Mouse (Mus musculus) spleen, postnatal 10 days (tissue): ENCODE data around the gene Tmprss6.

Source experiments
- DNase-seq, 2 experiments: peaks; one replicate each; pipeline ENCODE4 v3.0.0; 2021 to 2022; ENCODE audit warnings: low spot score in 2 of 2

Tmprss6 gene

GRCm38 (mm10) chr15:78482518-78482917 lies 14.1 kb upstream of the Tmprss6 start:
- no peak for DNase-seq

- no peak for DNase-seq
Observed at GRCm38 (mm10) chr15:78481448-78482000, 13.1 kb upstream of the Tmprss6 start.

- DNase-seq = no peak
Observed at GRCm38 (mm10) chr15:78480991-78481390, 12.6 kb upstream of the Tmprss6 start.

GRCm38 (mm10) chr15:78480111-78480510 lies 11.7 kb upstream of the Tmprss6 start:
- no peak for DNase-seq

- no peak for DNase-seq
Observed at GRCm38 (mm10) chr15:78479470-78479869, 11.0 kb upstream of the Tmprss6 start.

DNA sequence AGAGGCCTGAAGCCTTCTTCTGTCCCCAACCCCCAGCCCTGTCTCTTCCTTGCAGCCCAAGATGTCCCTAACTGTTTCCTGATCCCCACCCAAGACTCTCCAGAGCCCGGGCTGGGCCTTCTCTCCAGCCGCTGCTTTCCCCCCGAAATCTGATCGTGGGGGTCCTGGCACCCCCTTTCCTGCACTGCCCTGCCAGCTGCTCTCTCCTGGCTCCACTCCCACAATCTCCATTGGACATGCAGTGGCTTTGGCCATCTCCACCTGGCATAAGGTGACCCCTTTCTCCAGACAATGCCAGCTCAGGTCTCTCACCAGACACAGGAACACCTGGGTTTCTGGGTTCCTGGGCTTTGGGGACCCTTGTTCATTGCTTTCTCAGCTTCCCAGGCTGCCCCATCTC lies 9.6 kb upstream of the Tmprss6 start:
- no peak for DNase-seq

DNA sequence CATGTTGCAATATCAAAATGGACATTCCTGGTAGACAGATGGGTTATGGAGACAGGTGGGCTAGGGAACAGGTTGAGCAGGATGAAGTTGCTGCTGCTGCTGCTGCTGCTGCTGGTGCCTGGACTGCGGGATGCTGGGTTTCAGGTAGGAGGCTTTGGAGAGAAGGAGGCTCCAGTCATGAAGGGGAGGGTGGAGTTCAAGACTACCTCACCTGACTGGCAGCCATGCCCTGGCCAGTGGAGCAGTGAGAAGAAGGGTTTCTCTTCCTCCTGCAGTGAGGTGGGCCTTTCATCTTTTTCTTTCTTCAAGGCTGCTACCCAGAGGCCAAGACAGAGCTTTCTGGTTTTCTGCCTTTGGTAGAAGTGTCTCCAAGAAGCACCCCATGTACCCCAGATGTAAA lies 8.4 kb upstream of the Tmprss6 start:
- DNase-seq = no peak

DNA sequence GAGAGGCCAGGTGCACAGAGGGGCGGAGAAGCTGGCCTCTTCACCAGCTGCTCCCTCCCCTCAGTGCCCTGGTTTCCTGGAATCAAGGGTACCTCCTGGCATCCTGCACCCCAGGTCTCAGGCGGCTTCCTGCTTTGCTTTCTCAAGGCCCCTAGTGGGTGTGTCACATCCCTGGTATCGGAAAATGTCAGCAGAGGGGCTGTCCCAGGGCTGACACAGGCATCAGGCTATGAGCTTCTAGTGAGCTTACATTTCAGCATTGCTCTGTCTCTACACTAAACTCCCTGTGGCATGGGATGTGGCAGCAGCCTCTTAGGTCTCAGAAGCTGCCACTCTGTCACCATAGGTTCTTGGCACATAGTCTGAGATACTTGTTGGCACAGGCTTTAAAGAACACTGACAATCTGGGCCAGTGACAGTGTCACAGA lies 7.2 kb upstream of the Tmprss6 start:
- no peak for DNase-seq

DNA sequence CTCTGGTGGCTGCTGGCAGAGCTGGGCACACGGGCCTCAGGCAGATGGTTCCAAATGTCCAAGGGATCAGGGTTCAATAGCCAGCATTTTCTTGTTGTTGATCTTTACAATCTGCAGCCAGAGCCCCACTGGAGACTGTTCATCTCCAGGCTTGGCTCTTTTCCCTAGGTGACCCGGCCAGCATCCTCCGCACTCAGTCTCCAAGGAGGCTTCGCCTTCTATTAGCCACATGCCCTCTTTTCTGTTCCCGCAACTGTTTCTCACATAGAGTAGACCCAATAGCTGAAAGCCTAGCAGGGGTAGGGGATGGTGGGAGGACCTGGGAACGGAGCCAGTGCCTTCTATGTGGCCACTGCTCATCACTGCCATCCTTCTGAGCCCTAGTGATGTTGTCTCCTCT lies 5.0 kb upstream of the Tmprss6 start:
- DNase-seq = no peak

- no peak for DNase-seq
Observed at GRCm38 (mm10) chr15:78471902-78472301, 3.5 kb upstream of the Tmprss6 start.

DNA sequence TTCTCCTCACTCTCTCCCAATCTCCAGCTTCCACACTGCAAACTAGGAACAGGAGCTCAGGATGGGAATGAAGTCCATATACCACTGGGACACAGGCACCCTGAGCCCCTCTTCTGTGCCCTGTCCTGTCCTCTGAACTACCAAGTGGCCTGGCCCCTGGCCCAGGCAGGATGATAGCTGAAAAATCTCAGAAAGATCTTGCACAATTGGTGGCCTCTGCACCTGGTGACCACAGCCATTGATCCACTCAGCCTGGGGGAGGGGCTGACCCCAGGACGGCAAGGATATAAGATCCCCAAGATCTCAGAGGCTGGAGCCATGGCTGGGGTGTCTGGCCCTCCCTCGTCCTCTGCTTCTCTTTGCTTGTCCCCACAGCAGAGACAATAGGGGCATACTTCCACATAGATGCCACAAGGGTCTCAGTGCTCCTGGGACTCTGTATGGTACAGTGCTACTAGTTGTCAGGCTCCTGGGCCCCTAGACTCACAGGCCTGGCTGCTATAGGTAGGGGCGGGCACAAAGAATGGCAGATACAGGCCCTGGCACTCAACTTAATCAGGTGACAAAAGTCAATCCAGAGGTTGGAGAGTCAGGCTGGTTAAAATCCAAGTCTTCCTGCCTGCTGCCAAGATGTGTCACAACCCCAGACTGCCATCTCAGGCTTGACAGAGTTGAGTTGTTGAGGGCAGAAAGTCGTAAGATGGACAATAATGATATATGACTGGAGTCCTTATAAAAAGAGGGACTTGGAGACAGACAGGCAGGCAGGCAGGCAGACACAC lies 2.3 kb upstream of the Tmprss6 start:
- no peak for DNase-seq

- no peak for DNase-seq
Observed at GRCm38 (mm10) chr15:78467570-78467969, 864 bp downstream of the Tmprss6 start.

- no peak for DNase-seq
Observed at GRCm38 (mm10) chr15:78466809-78467208, 1.6 kb downstream of the Tmprss6 start.

- no peak for DNase-seq
Observed at GRCm38 (mm10) chr15:78462981-78463380, 5.5 kb downstream of the Tmprss6 start.

GRCm38 (mm10) chr15:78457193-78457592 lies 11.2 kb downstream of the Tmprss6 start:
- DNase-seq = no peak

- DNase-seq = no peak
Observed at GRCm38 (mm10) chr15:78456051-78456450, 12.4 kb downstream of the Tmprss6 start.

DNA sequence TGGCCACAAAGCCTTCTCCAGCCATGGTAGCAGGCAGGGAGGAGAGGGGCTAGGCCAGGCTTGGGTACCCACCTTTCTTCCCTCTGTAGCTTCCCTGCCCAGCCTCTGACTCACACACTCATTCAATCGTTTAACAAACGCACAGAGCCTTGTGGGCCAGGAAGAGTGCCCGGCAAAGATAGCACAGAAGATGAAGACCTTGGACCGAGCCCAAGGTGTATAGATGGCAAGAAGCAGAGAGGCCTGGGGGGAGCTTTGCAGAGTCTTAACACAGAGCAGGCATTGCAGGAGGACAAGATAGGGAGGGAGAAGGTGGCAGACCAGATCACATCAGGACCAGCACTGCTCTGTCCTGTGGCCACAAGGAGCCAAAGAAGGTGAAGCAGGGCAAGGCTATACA lies 13.3 kb downstream of the Tmprss6 start:
- DNase-seq = no peak

GRCm38 (mm10) chr15:78452929-78453328 lies 15.5 kb downstream of the Tmprss6 start:
- no peak for DNase-seq

GRCm38 (mm10) chr15:78451201-78451600 lies 17.2 kb downstream of the Tmprss6 start:
- no peak for DNase-seq

DNA sequence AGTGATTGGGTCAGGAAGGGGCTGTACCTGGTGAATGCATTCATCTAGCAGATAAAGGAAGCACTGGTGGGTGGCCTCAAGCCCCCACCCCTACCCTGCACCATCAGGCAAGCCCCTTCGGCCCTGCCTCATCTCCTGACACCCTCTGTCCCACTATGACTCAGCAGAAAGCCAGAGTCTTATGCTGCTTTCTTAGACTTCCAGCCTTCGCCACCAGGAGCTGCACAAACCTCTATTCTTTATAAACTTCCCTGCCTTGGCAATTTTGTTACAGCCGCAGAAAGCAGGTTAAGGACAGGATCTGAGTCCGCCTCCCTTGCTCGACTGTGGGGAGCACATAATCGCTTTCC lies 18.0 kb downstream of the Tmprss6 start:
- no peak for DNase-seq

- peak in 1 of 2 experiments; percentile 55 for DNase-seq
Observed at GRCm38 (mm10) chr15:78449694-78450418, 18.6 kb downstream of the Tmprss6 start.

GRCm38 (mm10) chr15:78449131-78449530 lies 19.3 kb downstream of the Tmprss6 start:
- DNase-seq = no peak
